Mouse (Mus musculus) neural tube, embryonic 13.5 days (tissue): Measurements from ENCODE around the gene Zbtb7b. TPM values are rescaled to one million over a fixed set of nuclear protein-coding genes. Genes with fewer than 3 reads are reported as not detected.

Source experiments
- ATAC-seq: fragments of 200-750 bp; cut with Nextera tagmentation; 2 replicates; pipeline ENCODE4 v1.8.0; 2017; ENCODE audit warnings: low read depth, mild to moderate bottlenecking, moderate TSS enrichment, moderate library complexity
- H3K27ac ChIP-seq: fragments of 300-500 bp; sonication (generic); replicated peaks from 2 replicates; pipeline ENCODE4 v1.5.1; 2015; ENCODE audit warnings: moderate library complexity, mild to moderate bottlenecking, inconsistent platforms
- H3K27me3 ChIP-seq: fragments of 300-500 bp; sonication (generic); 2 replicates; pipeline ENCODE4 v1.6.1; 2015; ENCODE audit warnings: mild to moderate bottlenecking, inconsistent platforms
- H3K36me3 ChIP-seq: fragments of 300-500 bp; sonication (generic); 2 replicates; pipeline ENCODE4 v1.6.1; 2015; ENCODE audit warnings: mild to moderate bottlenecking, inconsistent platforms
- H3K4me1 ChIP-seq: fragments of 300-500 bp; sonication (generic); replicated peaks from 2 replicates; pipeline ENCODE4 v1.6.1; 2015; ENCODE audit warnings: inconsistent platforms
- H3K4me2 ChIP-seq: fragments of 300-500 bp; sonication (generic); 2 replicates; pipeline ENCODE4 v1.6.1; 2015; ENCODE audit warnings: inconsistent platforms, mild to moderate bottlenecking, moderate library complexity
- H3K4me3 ChIP-seq: fragments of 300-500 bp; sonication (generic); 2 replicates; pipeline ENCODE4 v1.5.1; 2015; ENCODE audit warnings: mild to moderate bottlenecking, inconsistent platforms
- H3K9ac ChIP-seq: fragments of 300-500 bp; sonication (generic); 2 replicates; pipeline ENCODE4 v1.6.1; 2015; ENCODE audit warnings: moderate library complexity, mild to moderate bottlenecking, inconsistent platforms
- H3K9me3 ChIP-seq: fragments of 300-500 bp; sonication (generic); 2 replicates; pipeline ENCODE4 v1.6.1; 2016; ENCODE audit warnings: inconsistent platforms
- WGBS: fragments of 180-500 bp; shearing (Covaris S2); methylation state at CpG from one replicate; pipeline ENCODE4 v1.1.7; 2015; 5-methylcytosine and 5-hydroxymethylcytosine counted together
- polyA plus RNA-seq: library from polyadenylated mRNA; unstranded; fragments of >200 nt; fragmentation: Nextera tagmentation; extraction: Ambion mirVana; gene quantifications from 2 replicates; pipeline ENCODE4 v1.2.1, GENCODE M21; 2015

Zbtb7b gene
- polyA plus RNA-seq, 1 experiment from 2014 or later, result 0.68 TPM

- peaks cover 47% of the 10 kb centered on the region for H3K4me1 ChIP-seq
- H3K9me3 ChIP-seq, result no peaks in the 10 kb centered on the region
- H3K27me3 ChIP-seq, result no peaks in the 10 kb centered on the region
- H3K4me2 ChIP-seq, result no peak overlapping the region
- H3K36me3 ChIP-seq, result peaks cover 25% of the 10 kb centered on the region
- WGBS, result 95% methylated on average over 8 of the region's 8 CpGs
- no peak overlapping the region for H3K9ac ChIP-seq
- no peak overlapping the region for H3K27ac ChIP-seq
- ATAC-seq, result no peak
- H3K4me3 ChIP-seq, result no peak overlapping the region
Observed at GRCm38 (mm10) chr3:89416158-89416557, 21.6 kb upstream of the Zbtb7b start.

GRCm38 (mm10) chr3:89411490-89412393, 17.2 kb upstream of the Zbtb7b start, which contains the start of gene Flad1:
TSS of gene Flad1 (minus strand) at chr3:89411870.
- H3K4me2 ChIP-seq, result peak within 1 kb of the TSS; percentile 78
- peak within 1 kb of the TSS; percentile 74 for H3K27ac ChIP-seq
- H3K9me3 ChIP-seq, result no peaks in the 10 kb centered on the region
- H3K36me3 ChIP-seq, result peaks cover 44% of the 10 kb centered on the region
- H3K9ac ChIP-seq, result peak within 1 kb of the TSS; percentile 73
- ATAC-seq, result peak; percentile 99
- peaks cover 32% of the 10 kb centered on the region for H3K4me1 ChIP-seq
- no peaks in the 10 kb centered on the region for H3K27me3 ChIP-seq
- WGBS, result 7% methylated on average over 28 of the region's 28 CpGs
- H3K4me3 ChIP-seq, result peak within 1 kb of the TSS; percentile 52

- H3K9me3 ChIP-seq, result no peaks in the 10 kb centered on the region
- no peak for ATAC-seq
- 81% methylated on average over 10 of the region's 10 CpGs for WGBS
- peak overlapping the region; percentile 52 for H3K4me3 ChIP-seq
- peak overlapping the region; percentile 73 for H3K9ac ChIP-seq
- no peaks in the 10 kb centered on the region for H3K27me3 ChIP-seq
- H3K36me3 ChIP-seq, result peaks cover 41% of the 10 kb centered on the region
- peak overlapping the region; percentile 78 for H3K4me2 ChIP-seq
- peak overlapping the region; percentile 74 for H3K27ac ChIP-seq
- peaks cover 24% of the 10 kb centered on the region for H3K4me1 ChIP-seq
Observed at GRCm38 (mm10) chr3:89410864-89411263, 16.3 kb upstream of the Zbtb7b start.

GRCm38 (mm10) chr3:89409701-89410100, 15.1 kb upstream of the Zbtb7b start:
- 93% methylated on average over 3 of the region's 3 CpGs for WGBS
- H3K4me1 ChIP-seq, result peaks cover 24% of the 10 kb centered on the region
- no peaks in the 10 kb centered on the region for H3K27me3 ChIP-seq
- peaks cover 38% of the 10 kb centered on the region for H3K36me3 ChIP-seq
- no peak for ATAC-seq
- no peak overlapping the region for H3K27ac ChIP-seq
- no peak overlapping the region for H3K4me2 ChIP-seq
- H3K9ac ChIP-seq, result no peak overlapping the region
- H3K9me3 ChIP-seq, result no peaks in the 10 kb centered on the region
- no peak overlapping the region for H3K4me3 ChIP-seq

- no peak for ATAC-seq
- no peak overlapping the region for H3K27ac ChIP-seq
- H3K4me1 ChIP-seq, result peaks cover 24% of the 10 kb centered on the region
- 74% methylated on average over 16 of the region's 16 CpGs for WGBS
- no peak overlapping the region for H3K4me2 ChIP-seq
- no peaks in the 10 kb centered on the region for H3K27me3 ChIP-seq
- H3K36me3 ChIP-seq, result peaks cover 42% of the 10 kb centered on the region
- no peaks in the 10 kb centered on the region for H3K9me3 ChIP-seq
- H3K4me3 ChIP-seq, result no peak overlapping the region
- no peak overlapping the region for H3K9ac ChIP-seq
Observed at GRCm38 (mm10) chr3:89408448-89408847, 13.9 kb upstream of the Zbtb7b start.

GRCm38 (mm10) chr3:89406887-89407286, 12.3 kb upstream of the Zbtb7b start:
- WGBS, result 97% methylated on average over 6 of the region's 6 CpGs
- H3K9ac ChIP-seq, result no peak overlapping the region
- H3K4me1 ChIP-seq, result peaks cover 19% of the 10 kb centered on the region
- ATAC-seq, result no peak
- no peaks in the 10 kb centered on the region for H3K9me3 ChIP-seq
- no peaks in the 10 kb centered on the region for H3K27me3 ChIP-seq
- peaks cover 57% of the 10 kb centered on the region for H3K36me3 ChIP-seq
- no peak overlapping the region for H3K4me2 ChIP-seq
- H3K27ac ChIP-seq, result no peak overlapping the region
- H3K4me3 ChIP-seq, result no peak overlapping the region

- WGBS, result 83% methylated on average over 5 of the region's 5 CpGs
- no peak within 1 kb of the TSS for H3K27ac ChIP-seq
- no peaks in the 10 kb centered on the region for H3K27me3 ChIP-seq
- no peak within 1 kb of the TSS for H3K4me3 ChIP-seq
- H3K36me3 ChIP-seq, result peaks cover 65% of the 10 kb centered on the region
- no peak within 1 kb of the TSS for H3K9ac ChIP-seq
- H3K9me3 ChIP-seq, result no peaks in the 10 kb centered on the region
- no peak within 1 kb of the TSS for H3K4me2 ChIP-seq
- peaks cover 6% of the 10 kb centered on the region; the same call in 1 of the 2 replicates for H3K4me1 ChIP-seq
- ATAC-seq, result no peak
Observed at GRCm38 (mm10) chr3:89402693-89403092, 8.1 kb upstream of the Zbtb7b start, which contains the start of gene Lenep. TSS of gene Lenep (minus strand) at chr3:89402793.

- ATAC-seq, result no peak
- Histone ChIP-seq H3K36me3 (peaks cover 54% of the 10 kb centered on the region), H3K4me2 (no peak overlapping the region), H3K9ac (no peak overlapping the region), H3K4me3 (no peak overlapping the region), H3K4me1 (peaks cover 7% of the 10 kb centered on the region), H3K27me3 (peaks cover under 1% of the 10 kb centered on the region), H3K27ac (no peak overlapping the region), H3K9me3 (no peaks in the 10 kb centered on the region)
- WGBS, result 91% methylated on average over 7 of the region's 7 CpGs
Observed at GRCm38 (mm10) chr3:89401329-89401728, 6.8 kb upstream of the Zbtb7b start.

GRCm38 (mm10) chr3:89396654-89397005, 2.1 kb upstream of the Zbtb7b start:
- H3K4me2 ChIP-seq, result peak overlapping the region; percentile 99
- WGBS, result under 1% methylated on average over 4 of the region's 4 CpGs
- peaks cover 32% of the 10 kb centered on the region for H3K27me3 ChIP-seq
- no peak for ATAC-seq
- H3K4me1 ChIP-seq, result peaks cover 53% of the 10 kb centered on the region
- no peaks in the 10 kb centered on the region for H3K9me3 ChIP-seq
- H3K36me3 ChIP-seq, result peaks cover 14% of the 10 kb centered on the region
- H3K27ac ChIP-seq, result no peak overlapping the region
- H3K9ac ChIP-seq, result peak overlapping the region; percentile 58
- peak overlapping the region; percentile 51 for H3K4me3 ChIP-seq

- peak overlapping the region; percentile 58 for H3K9ac ChIP-seq
- ATAC-seq, result no peak
- H3K27me3 ChIP-seq, result peaks cover 32% of the 10 kb centered on the region
- peak overlapping the region; percentile 51 for H3K4me3 ChIP-seq
- no peaks in the 10 kb centered on the region for H3K9me3 ChIP-seq
- H3K4me2 ChIP-seq, result peak overlapping the region; percentile 99
- H3K4me1 ChIP-seq, result peaks cover 59% of the 10 kb centered on the region
- H3K27ac ChIP-seq, result no peak overlapping the region
- 0 out of 2 replicates have a peak, but pooled peaks cover 8% of the 10 kb centered on the region for H3K36me3 ChIP-seq
- 1% methylated on average over 43 of the region's 44 CpGs for WGBS
Observed at GRCm38 (mm10) chr3:89395806-89396653, 1.5 kb upstream of the Zbtb7b start.

GRCm38 (mm10) chr3:89395419-89395805, 836 bp upstream of the Zbtb7b start:
- ATAC-seq, result no peak
- Histone ChIP-seq H3K27ac (0 out of 2 replicates have a peak overlapping the region, but pooled peaks have one; percentile 23), H3K36me3 (0 out of 2 replicates have a peak, but pooled peaks cover 7% of the 10 kb centered on the region), H3K4me2 (peak overlapping the region; percentile 99), H3K9ac (peak overlapping the region; percentile 73; the same call in 1 of the 2 replicates), H3K9me3 (no peaks in the 10 kb centered on the region), H3K4me3 (peak overlapping the region; percentile 51), H3K4me1 (peaks cover 65% of the 10 kb centered on the region), H3K27me3 (peaks cover 32% of the 10 kb centered on the region)
- WGBS, result 2% methylated on average over 10 of the region's 10 CpGs

GRCm38 (mm10) chr3:89394894-89395256, 299 bp upstream of the Zbtb7b start:
- Histone ChIP-seq H3K4me1 (peaks cover 69% of the 10 kb centered on the region), H3K9me3 (no peaks in the 10 kb centered on the region), H3K36me3 (0 out of 2 replicates have a peak, but pooled peaks cover 2% of the 10 kb centered on the region), H3K27ac (peak overlapping the region; percentile 23), H3K4me3 (peak overlapping the region; percentile 51), H3K9ac (peak overlapping the region; percentile 73), H3K4me2 (peak overlapping the region; percentile 99), H3K27me3 (peaks cover 32% of the 10 kb centered on the region)
- no peak for ATAC-seq
- 0% methylated on average over 11 of the region's 12 CpGs for WGBS
